Mouse (Mus musculus) heart, embryonic 14.5 days (tissue): ENCODE data around the gene Psenen. TPM values are rescaled to one million over a fixed set of nuclear protein-coding genes. Genes with fewer than 3 reads are reported as not detected.

Source experiments
- ATAC-seq: fragments of 200-750 bp; cut with Nextera tagmentation; 2 replicates; pipeline ENCODE4 v1.8.0; 2017; ENCODE audit warnings: low read depth, moderate TSS enrichment; ENCODE audit not compliant: insufficient number of reproducible peaks, insufficient read depth, low FRiP score
- H3K27ac ChIP-seq, 2 experiments: fragments of 200-500 bp in 1 of 2; fragments of 300-500 bp in 1 of 2; sonication (generic) in 1 of 2; replicated peaks in 1 of 2; 2 replicates each; pipeline ENCODE4 v1.5.1; 2012 to 2014; ENCODE audit warnings: low read depth in 2 of 2, low read length in 2 of 2, control low read depth in 1 of 2, mild to moderate bottlenecking in 1 of 2, mixed read lengths in 1 of 2; ENCODE audit not compliant: control insufficient read depth in 1 of 2, insufficient read depth in 1 of 2
- H3K27me3 ChIP-seq: fragments of 300-500 bp; sonication (generic); 2 replicates; pipeline ENCODE4 v1.6.1; 2014; ENCODE audit warnings: mild to moderate bottlenecking, low read length, control low read depth; ENCODE audit not compliant: control insufficient read depth, insufficient read depth
- H3K36me3 ChIP-seq: fragments of 300-500 bp; sonication (generic); 2 replicates; pipeline ENCODE4 v1.6.1; 2014; ENCODE audit warnings: mild to moderate bottlenecking, control low read depth, low read length, mixed read lengths; ENCODE audit not compliant: control insufficient read depth, insufficient read depth
- H3K4me1 ChIP-seq, 2 experiments: fragments of 200-500 bp in 1 of 2; fragments of 300-500 bp in 1 of 2; sonication (generic) in 1 of 2; 2 replicates each; pipeline ENCODE4 v1.6.1; 2012 to 2014; ENCODE audit warnings: low read length in 2 of 2, control low read depth in 1 of 2, mixed read lengths in 1 of 2; ENCODE audit not compliant: control insufficient read depth in 2 of 2, insufficient read depth in 2 of 2
- H3K4me2 ChIP-seq: fragments of 300-500 bp; sonication (generic); 2 replicates; pipeline ENCODE4 v1.6.1; 2014; ENCODE audit warnings: mild to moderate bottlenecking, low read length
- H3K4me3 ChIP-seq, 2 experiments: fragments of 200-500 bp in 1 of 2; fragments of 300-500 bp in 1 of 2; sonication (generic) in 1 of 2; 2 replicates each; pipeline ENCODE4 v1.5.1; 2012 to 2014; ENCODE audit warnings: low read length in 2 of 2, mild to moderate bottlenecking in 2 of 2, control low read depth in 1 of 2, low read depth in 1 of 2, moderate library complexity in 1 of 2; ENCODE audit not compliant: control insufficient read depth in 1 of 2, insufficient read depth in 1 of 2
- H3K9ac ChIP-seq: fragments of 300-500 bp; sonication (generic); 2 replicates; pipeline ENCODE4 v1.6.1; 2014; ENCODE audit warnings: mild to moderate bottlenecking, low read length
- H3K9me3 ChIP-seq: fragments of 300-500 bp; sonication (generic); 2 replicates; pipeline ENCODE4 v1.6.1; 2016; ENCODE audit warnings: low read length, control low read depth; ENCODE audit not compliant: control insufficient read depth
- WGBS: fragments of 180-500 bp; shearing (Covaris S2); extraction: QIAGEN DNeasy Blood & Tissue Kit; methylation state at CpG from one replicate; pipeline ENCODE4 v1.1.7; 2014; 5-methylcytosine and 5-hydroxymethylcytosine counted together
- microRNA-seq: library from miRNA; unstranded; fragments of <30 nt; microRNA quantifications from one replicate; pipeline ENCODE4, GENCODE M21; 2016
- polyA plus RNA-seq: library from polyadenylated mRNA; unstranded; fragments of >200 nt; fragmentation: Nextera tagmentation; extraction: Ambion mirVana; gene quantifications from 2 replicates; pipeline ENCODE4 v1.2.1, GENCODE M21; 2014

The Psenen gene
- polyA plus RNA-seq, 1 experiment from 2014 or later: 107 TPM

DNA sequence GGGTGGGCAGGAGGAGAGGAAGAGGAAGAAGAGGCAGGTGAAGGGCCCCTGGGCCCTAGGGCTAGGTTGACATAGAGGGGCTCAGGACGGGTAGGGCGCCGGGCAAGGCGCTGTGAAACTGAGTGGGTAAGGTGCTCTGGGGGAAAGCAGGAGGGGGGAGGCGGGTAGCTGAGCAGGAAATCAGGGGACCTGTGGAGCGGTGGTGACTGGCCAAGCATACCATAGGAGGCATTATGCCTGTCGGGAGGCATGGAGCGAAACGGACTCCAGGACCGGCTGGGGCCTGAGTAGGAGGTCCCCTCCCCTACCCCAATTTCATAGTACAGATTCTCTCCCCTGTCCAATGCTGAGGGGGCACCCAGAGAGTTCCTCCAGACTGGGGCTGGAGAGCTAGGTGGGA, 40.6 kb downstream of the Psenen start:
- Histone ChIP-seq H3K36me3 (peaks cover 43% of the 10 kb centered on the region), H3K9me3 (no peaks in the 10 kb centered on the region), H3K27ac (no peak overlapping the region), H3K9ac (no peak overlapping the region), H3K4me1 (no peaks in the 10 kb centered on the region), H3K27me3 (peaks cover under 1% of the 10 kb centered on the region; the same call in 1 of the 2 replicates), H3K4me2 (no peak overlapping the region), H3K4me3 (no peak overlapping the region)
- no peak for ATAC-seq
- 87% methylated on average over 10 of the region's 10 CpGs for WGBS

DNA sequence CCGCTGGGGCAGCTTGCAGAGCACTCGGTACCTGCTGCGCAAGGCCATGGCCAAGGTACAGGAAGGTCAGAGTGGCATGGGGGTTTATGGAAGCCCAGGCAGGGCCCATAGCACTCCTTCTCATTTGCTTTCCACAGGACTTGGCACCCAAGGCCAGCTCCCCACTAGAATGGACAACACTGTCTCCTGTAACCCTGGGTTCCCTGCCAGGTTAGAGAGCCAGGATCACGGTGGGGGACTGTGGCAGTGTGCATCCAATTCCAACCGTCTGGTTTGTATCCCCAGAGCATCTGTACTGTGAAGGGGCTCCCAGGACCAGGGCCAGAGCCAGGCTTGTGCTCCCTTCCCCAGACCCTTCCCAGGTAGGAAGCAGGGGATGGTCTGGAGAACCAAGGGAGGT, 42.6 kb downstream of the Psenen start:
- Histone ChIP-seq H3K36me3 (peaks cover 24% of the 10 kb centered on the region), H3K9me3 (no peaks in the 10 kb centered on the region), H3K4me2 (no peak overlapping the region), H3K4me1 (no peaks in the 10 kb centered on the region), H3K9ac (no peak overlapping the region), H3K27me3 (no peaks in the 10 kb centered on the region; the same call in 1 of the 2 replicates), H3K27ac (no peak overlapping the region), H3K4me3 (no peak overlapping the region)
- WGBS: 77% methylated on average over 5 of the region's 5 CpGs
- no peak for ATAC-seq

DNA sequence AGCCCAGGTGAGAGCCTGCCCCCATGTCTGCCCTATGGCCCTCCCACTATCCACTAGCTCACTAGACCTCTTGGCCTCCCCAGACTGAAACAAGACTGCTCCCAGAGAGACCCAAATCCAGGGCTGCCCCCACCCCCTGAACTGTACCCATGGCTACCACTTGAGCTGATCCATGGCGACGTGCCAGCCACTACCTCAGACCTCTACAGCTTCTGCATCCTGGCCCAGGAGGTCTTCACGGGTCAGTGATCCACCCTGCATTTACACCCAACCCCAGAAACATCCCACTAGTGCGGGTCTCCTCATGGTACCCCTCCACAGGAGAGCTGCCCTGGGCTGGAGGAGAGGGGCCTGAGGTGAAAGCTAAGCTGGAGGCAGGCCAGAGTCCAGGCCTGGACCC, 43.0 kb downstream of the Psenen start:
- H3K4me1 ChIP-seq: no peaks in the 10 kb centered on the region
- H3K36me3 ChIP-seq: peaks cover 19% of the 10 kb centered on the region
- peaks cover 3% of the 10 kb centered on the region; the same call in 1 of the 2 replicates for H3K27me3 ChIP-seq
- no peak overlapping the region for H3K9ac ChIP-seq
- no peaks in the 10 kb centered on the region for H3K9me3 ChIP-seq
- no peak overlapping the region for H3K4me3 ChIP-seq
- no peak overlapping the region for H3K27ac ChIP-seq
- H3K4me2 ChIP-seq: no peak overlapping the region
- ATAC-seq: no peak
- WGBS: 75% methylated on average over 4 of the region's 4 CpGs

DNA sequence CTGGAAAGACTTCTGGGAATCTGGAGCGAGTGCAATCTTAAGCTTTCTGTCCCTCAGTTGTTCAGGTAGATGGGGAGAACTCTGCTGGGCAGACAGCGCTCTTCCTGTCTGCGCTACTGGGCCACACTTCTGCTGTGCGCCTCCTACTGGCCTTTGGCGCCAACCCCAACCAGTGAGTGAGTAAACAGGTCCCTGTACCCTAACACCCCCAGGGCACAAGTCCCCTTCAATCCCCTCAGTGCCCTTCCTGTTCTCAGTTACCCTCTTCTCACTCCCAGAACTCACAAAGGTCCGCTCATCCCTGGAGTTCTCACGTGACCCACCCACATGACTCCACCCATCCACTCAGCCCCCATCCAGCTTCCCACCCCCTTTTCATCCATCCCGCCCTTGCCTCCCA, 45.1 kb downstream of the Psenen start:
- Histone ChIP-seq H3K36me3 (no peaks in the 10 kb centered on the region), H3K4me3 (no peak overlapping the region), H3K4me1 (no peaks in the 10 kb centered on the region), H3K9ac (no peak overlapping the region), H3K27ac (no peak overlapping the region), H3K4me2 (no peak overlapping the region), H3K27me3 (peaks cover 14% of the 10 kb centered on the region; the same call in 1 of the 2 replicates), H3K9me3 (no peaks in the 10 kb centered on the region)
- WGBS: 36% methylated on average over 8 of the region's 8 CpGs
- ATAC-seq: no peak

DNA sequence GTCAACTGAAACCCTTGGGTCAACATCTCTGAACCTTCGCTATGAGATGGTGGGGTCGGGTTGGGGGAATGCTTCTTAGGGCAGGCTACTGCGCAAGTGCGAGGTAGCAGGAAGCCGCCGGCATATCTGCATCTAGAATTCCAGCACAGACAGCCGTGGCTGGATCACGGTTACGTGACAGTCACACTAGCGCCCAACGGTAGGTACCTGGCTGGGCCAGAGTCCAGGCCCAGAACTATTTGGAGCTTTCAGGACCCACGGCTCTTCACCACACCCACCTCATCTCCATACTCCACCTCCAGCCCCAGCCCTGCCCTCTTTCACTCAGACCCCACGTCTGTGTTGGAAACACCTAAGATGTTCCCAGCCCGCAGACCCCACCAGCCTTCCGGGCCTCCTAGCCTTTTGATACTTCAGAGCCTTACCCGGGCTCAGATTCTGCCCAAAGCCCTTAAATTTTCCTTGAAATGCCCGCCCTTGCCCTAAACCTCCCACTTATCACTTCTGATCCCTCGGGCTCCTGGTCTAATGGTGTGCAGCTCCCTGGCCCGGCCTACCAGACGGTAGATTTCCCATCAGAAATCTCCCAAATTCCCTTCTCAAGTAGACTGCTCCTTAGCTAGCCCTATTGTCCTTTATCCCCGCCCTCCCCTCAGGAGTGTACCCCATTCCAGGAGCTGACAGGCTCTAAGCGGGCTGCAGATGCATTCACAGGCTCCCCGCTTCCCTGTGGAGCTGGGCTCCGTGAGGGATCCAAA, 48.2 kb downstream of the Psenen start:
- Histone ChIP-seq H3K36me3 (no peaks in the 10 kb centered on the region), H3K9me3 (no peaks in the 10 kb centered on the region), H3K4me1 (no peaks in the 10 kb centered on the region), H3K27me3 (peaks cover 14% of the 10 kb centered on the region; the same call in 1 of the 2 replicates), H3K27ac (no peak overlapping the region), H3K9ac (no peak overlapping the region), H3K4me2 (no peak overlapping the region), H3K4me3 (no peak overlapping the region)
- WGBS: 49% methylated on average over 24 of the region's 24 CpGs
- no peak for ATAC-seq

Small RNAs within 50 kb of the gene (microRNA-seq; reads per million reads assigned to microRNA genes)
- gene Gm38670 (2.5 reads per million), gene Mir3569 (not detected)

Other genes starting within 250 kb of the Psenen start
- 8.1 and 13.0 TPM in 2 replicates for gene Syne4, start 248.8 kb downstream of the Psenen start, polyA plus RNA-seq
- not detected in 2 replicates for gene E130208F15Rik, start 241.9 kb downstream of the Psenen start, polyA plus RNA-seq
- 17.9 and 18.7 TPM in 2 replicates for gene Sdhaf1, start 239.7 kb downstream of the Psenen start, polyA plus RNA-seq
- gene Lrfn3, start 200.9 kb downstream of the Psenen start, polyA plus RNA-seq: 0.86 and 1.3 TPM in 2 replicates
- 37.1 and 44.5 TPM in 2 replicates for gene Tyrobp, start 149.9 kb downstream of the Psenen start, polyA plus RNA-seq
- gene Hcst, start 143.8 kb downstream of the Psenen start, polyA plus RNA-seq: 0.54 and 0.89 TPM in 2 replicates
- 1.00 and 1.1 TPM in 2 replicates for gene Nfkbid, start 141.9 kb downstream of the Psenen start, polyA plus RNA-seq
- 14.7 and 21.2 TPM in 2 replicates for gene Aplp1, start 118.1 kb downstream of the Psenen start, polyA plus RNA-seq
- 0.05 and 0.26 TPM in 2 replicates for gene Kirrel2, start 105.9 kb downstream of the Psenen start, polyA plus RNA-seq
- gene Nphs1, start 105.3 kb downstream of the Psenen start, polyA plus RNA-seq: 0.08 and 0.14 TPM in 2 replicates
- gene Prodh2, start 70.0 kb downstream of the Psenen start, polyA plus RNA-seq: not detected in 2 replicates
- 7.2 and 9.0 TPM in 2 replicates for gene Arhgap33, start 28.6 kb downstream of the Psenen start, polyA plus RNA-seq
- gene Hspb6, start 11.4 kb downstream of the Psenen start, polyA plus RNA-seq: 141 and 155 TPM in 2 replicates
- gene Proser3, start 11.3 kb downstream of the Psenen start, polyA plus RNA-seq: 11.0 and 11.6 TPM in 2 replicates
- 27.4 and 31.3 TPM in 2 replicates for gene Lin37, start 3.8 kb downstream of the Psenen start, polyA plus RNA-seq
- gene U2af1l4, start 326 bp downstream of the Psenen start, polyA plus RNA-seq: 110 and 115 TPM in 2 replicates
- gene Gm49396, start 283 bp downstream of the Psenen start, polyA plus RNA-seq: 5.0 and 5.3 TPM in 2 replicates
- gene Igflr1, start 1.8 kb upstream of the Psenen start, polyA plus RNA-seq: 2.4 and 2.7 TPM in 2 replicates
- gene Kmt2b, start 25.1 kb upstream of the Psenen start, polyA plus RNA-seq: 8.0 and 9.7 TPM in 2 replicates
- 0.11 and 0.19 TPM in 2 replicates for gene Zbtb32, start 35.3 kb upstream of the Psenen start, polyA plus RNA-seq
- gene Upk1a, start 49.2 kb upstream of the Psenen start, polyA plus RNA-seq: 0.32 TPM in 1 of 2 replicates, not detected in the other
- 2,519 and 2,589 TPM in 2 replicates for gene Cox6b1, start 62.5 kb upstream of the Psenen start, polyA plus RNA-seq
- 0.19 TPM in 1 of 2 replicates, not detected in the other for gene Etv2, start 72.2 kb upstream of the Psenen start, polyA plus RNA-seq
- gene Rbm42, start 86.7 kb upstream of the Psenen start, polyA plus RNA-seq: 72.5 and 75.5 TPM in 2 replicates
- 26.1 and 27.6 TPM in 2 replicates for gene Haus5, start 101.4 kb upstream of the Psenen start, polyA plus RNA-seq
- not detected in 2 replicates for gene Pmis2, start 108.0 kb upstream of the Psenen start, polyA plus RNA-seq
- 1.3 and 2.8 TPM in 2 replicates for gene 2200002J24Rik, start 135.3 kb upstream of the Psenen start, polyA plus RNA-seq
- gene Atp4a, start 148.6 kb upstream of the Psenen start, polyA plus RNA-seq: 0.22 and 0.42 TPM in 2 replicates
- 205 and 215 TPM in 2 replicates for gene Tmem147, start 165.9 kb upstream of the Psenen start, polyA plus RNA-seq
- 0.43 and 0.44 TPM in 2 replicates for gene Gapdhs, start 180.1 kb upstream of the Psenen start, polyA plus RNA-seq
- 0.57 and 0.84 TPM in 2 replicates for gene Sbsn, start 187.8 kb upstream of the Psenen start, polyA plus RNA-seq
- 0.81 and 1.5 TPM in 2 replicates for gene Dmkn, start 200.1 kb upstream of the Psenen start, polyA plus RNA-seq
- 1.1 TPM in 1 of 2 replicates, not detected in the other for gene Krtdap, start 224.3 kb upstream of the Psenen start, polyA plus RNA-seq